Mouse (Mus musculus) thymus, adult 2 months (tissue): Measurements from ENCODE around the gene Srarp.

ENCODE experiments used
- CTCF ChIP-seq: fragments of 200-500 bp; IDR thresholded peaks from 2 replicates; pipeline ENCODE4 v1.5.1; 2012; ENCODE audit warnings: mild to moderate bottlenecking, control low read depth, low read length, moderate library complexity, borderline replicate concordance; ENCODE audit not compliant: control insufficient read depth, poor library complexity, insufficient read depth; ENCODE audit errors: extremely low read depth
- POLR2A ChIP-seq: fragments of 200-500 bp; IDR thresholded peaks from 2 replicates; pipeline ENCODE4 v1.6.1; 2012; ENCODE audit warnings: mild to moderate bottlenecking, low read length, control low read depth, moderate library complexity; ENCODE audit not compliant: control insufficient read depth, poor library complexity, insufficient read depth; ENCODE audit errors: extremely low read depth

DNA sequence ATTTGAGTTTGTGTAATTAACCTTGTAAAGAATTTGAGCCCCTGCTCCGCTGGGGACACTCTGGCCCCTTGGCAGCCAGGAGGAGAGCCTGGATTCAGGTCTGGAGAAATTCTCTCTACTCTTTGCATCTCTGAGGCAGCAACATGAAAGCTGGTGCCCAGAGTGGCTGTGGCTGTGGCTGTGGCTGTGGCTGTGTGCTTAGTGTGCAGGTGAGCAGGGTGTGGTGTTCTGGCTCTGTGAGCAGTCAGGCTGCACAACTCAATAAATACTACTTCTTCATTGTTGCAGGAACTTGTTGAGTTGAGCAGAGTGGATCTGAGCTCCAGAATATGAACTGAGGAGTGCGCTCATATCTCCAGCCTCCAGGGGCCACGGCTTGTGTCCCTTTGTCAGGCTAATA is 23.0 kb upstream of the Srarp start:
- TF ChIP-seq POLR2A (no peak), CTCF (no peak)
